Mouse (Mus musculus) MEL (cell line): ENCODE data around the gene Lrrc49.

Experiments used
- E2F4 ChIP-seq: IDR thresholded peaks from 2 replicates; pipeline ENCODE4 v1.6.1; 2011; ENCODE audit warnings: low read depth, low read length, improper control_type of control experiment, borderline replicate concordance
- MXI1 ChIP-seq: IDR thresholded peaks from 2 replicates; pipeline ENCODE4 v1.6.1; 2011; ENCODE audit warnings: mild to moderate bottlenecking, low read depth, low read length, improper control_type of control experiment
- POLR2AphosphoS2 ChIP-seq: IDR thresholded peaks from 2 replicates; pipeline ENCODE4 v1.6.1; 2011; ENCODE audit warnings: low read length, improper control_type of control experiment
- TAL1 ChIP-seq: IDR thresholded peaks from 2 replicates; pipeline ENCODE4 v1.6.1; 2012; ENCODE audit warnings: mild to moderate bottlenecking, inconsistent platforms, low read length, moderate library complexity, mixed read lengths
- ZMIZ1 ChIP-seq: IDR thresholded peaks from 2 replicates; pipeline ENCODE4 v1.6.1; 2012; ENCODE audit warnings: low read depth, mild to moderate bottlenecking, inconsistent platforms, low read length, improper control_type of control experiment, moderate library complexity

DNA sequence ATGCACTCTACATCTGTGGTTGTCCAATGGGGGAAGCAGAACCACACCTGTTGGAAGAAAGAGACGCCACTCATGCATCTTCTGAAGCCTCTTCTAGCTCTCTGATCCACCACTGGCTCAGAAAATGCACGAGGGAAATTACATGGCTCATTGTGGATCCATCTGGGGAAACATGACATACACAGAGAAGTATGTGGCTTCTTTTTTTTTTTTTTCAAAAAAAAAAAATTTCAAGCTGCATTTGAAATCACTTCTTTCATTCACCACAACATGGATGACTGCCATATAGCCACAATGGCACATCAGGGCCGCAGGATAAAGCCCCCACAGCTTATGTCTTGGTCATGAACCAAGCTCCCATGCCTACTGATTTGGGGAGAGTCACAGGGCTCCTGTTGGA is 159.7 kb downstream of the Lrrc49 start:
- TF ChIP-seq ZMIZ1: no peak
- no peak for TF ChIP-seq POLR2AphosphoS2
- no peak for TF ChIP-seq MXI1
- TF ChIP-seq TAL1: no peak
- TF ChIP-seq E2F4: no peak
